Mouse (Mus musculus): ENCODE data around the gene Tead2. TPM values are rescaled to one million over a fixed set of nuclear protein-coding genes. Genes with fewer than 3 reads are reported as not detected.

Gene Tead2
- polyA plus RNA-seq, 1 experiment from 2014 or later, result 234 TPM

GRCm38 (mm10) chr7:45195341-45196175 is 20.0 kb upstream of the Tead2 start:
- Histone ChIP-seq H3K36me3 (ENCODE audit: control insufficient read depth, insufficient read depth, low read length) (no peaks in the 10 kb centered on the region), H3K9me3 (ENCODE audit: control insufficient read depth, low read length) (no peaks in the 10 kb centered on the region), H3K9ac (ENCODE audit: low read depth, low read length) (no peak overlapping the region), H3K27ac (ENCODE audit: low read depth, low read length) (no peak overlapping the region), H3K4me1 (ENCODE audit: control insufficient read depth, insufficient read depth, low read length) (peaks cover 10% of the 10 kb centered on the region), H3K27me3 (ENCODE audit: control insufficient read depth, insufficient read depth, low read length) (no peaks in the 10 kb centered on the region), H3K4me3 (ENCODE audit: low read length) (no peak overlapping the region), H3K4me2 (replicated peaks; ENCODE audit: low read depth, low read length) (no peak overlapping the region)
- ATAC-seq (ENCODE audit: low FRiP score, low TSS enrichment), result no peak
- WGBS, result 61% methylated on average over 13 of the region's 13 CpGs

- H3K4me1 ChIP-seq (ENCODE audit: control insufficient read depth, insufficient read depth, low read length), result peaks cover 10% of the 10 kb centered on the region
- H3K9ac ChIP-seq (ENCODE audit: low read depth, low read length), result no peak overlapping the region
- no peaks in the 10 kb centered on the region for H3K27me3 ChIP-seq (ENCODE audit: control insufficient read depth, insufficient read depth, low read length)
- no peak overlapping the region for H3K4me3 ChIP-seq (ENCODE audit: low read length)
- no peak overlapping the region for H3K4me2 ChIP-seq (replicated peaks; ENCODE audit: low read depth, low read length)
- no peak overlapping the region for H3K27ac ChIP-seq (ENCODE audit: low read depth, low read length)
- H3K9me3 ChIP-seq (ENCODE audit: control insufficient read depth, low read length), result no peaks in the 10 kb centered on the region
- no peaks in the 10 kb centered on the region for H3K36me3 ChIP-seq (ENCODE audit: control insufficient read depth, insufficient read depth, low read length)
- ATAC-seq (ENCODE audit: low FRiP score, low TSS enrichment), result no peak
- 89% methylated on average over 4 of the region's 4 CpGs for WGBS
Observed at GRCm38 (mm10) chr7:45196176-45196535, 19.4 kb upstream of the Tead2 start.

- 72% methylated on average over 5 of the region's 5 CpGs for WGBS
- Histone ChIP-seq H3K9ac (ENCODE audit: low read depth, low read length) (no peak overlapping the region), H3K9me3 (ENCODE audit: control insufficient read depth, low read length) (no peaks in the 10 kb centered on the region), H3K4me1 (ENCODE audit: control insufficient read depth, insufficient read depth, low read length) (peaks cover 3% of the 10 kb centered on the region), H3K4me3 (ENCODE audit: low read length) (no peak overlapping the region), H3K27me3 (ENCODE audit: control insufficient read depth, insufficient read depth, low read length) (no peaks in the 10 kb centered on the region), H3K36me3 (ENCODE audit: control insufficient read depth, insufficient read depth, low read length) (no peaks in the 10 kb centered on the region), H3K27ac (ENCODE audit: low read depth, low read length) (no peak overlapping the region), H3K4me2 (replicated peaks; ENCODE audit: low read depth, low read length) (no peak overlapping the region)
- no peak for ATAC-seq (ENCODE audit: low FRiP score, low TSS enrichment)
Observed at GRCm38 (mm10) chr7:45196994-45197393, 18.6 kb upstream of the Tead2 start.

GRCm38 (mm10) chr7:45198435-45198834 is 17.1 kb upstream of the Tead2 start:
- Histone ChIP-seq H3K36me3 (ENCODE audit: control insufficient read depth, insufficient read depth, low read length) (no peaks in the 10 kb centered on the region), H3K27me3 (ENCODE audit: control insufficient read depth, insufficient read depth, low read length) (no peaks in the 10 kb centered on the region), H3K4me2 (replicated peaks; ENCODE audit: low read depth, low read length) (no peak overlapping the region), H3K9me3 (ENCODE audit: control insufficient read depth, low read length) (no peaks in the 10 kb centered on the region), H3K4me3 (ENCODE audit: low read length) (no peak overlapping the region), H3K9ac (ENCODE audit: low read depth, low read length) (no peak overlapping the region), H3K4me1 (ENCODE audit: control insufficient read depth, insufficient read depth, low read length) (no peaks in the 10 kb centered on the region), H3K27ac (ENCODE audit: low read depth, low read length) (no peak overlapping the region)
- 0 out of 2 replicates have a peak, but pooled peaks have one; percentile 48 for ATAC-seq (ENCODE audit: low FRiP score, low TSS enrichment)
- 14% methylated on average over 5 of the region's 5 CpGs for WGBS

GRCm38 (mm10) chr7:45198961-45199360 is 16.6 kb upstream of the Tead2 start:
- H3K36me3 ChIP-seq (ENCODE audit: control insufficient read depth, insufficient read depth, low read length), result no peaks in the 10 kb centered on the region
- H3K4me3 ChIP-seq (ENCODE audit: low read length), result no peak overlapping the region
- no peaks in the 10 kb centered on the region for H3K9me3 ChIP-seq (ENCODE audit: control insufficient read depth, low read length)
- H3K4me1 ChIP-seq (ENCODE audit: control insufficient read depth, insufficient read depth, low read length), result no peaks in the 10 kb centered on the region
- ATAC-seq (ENCODE audit: low FRiP score, low TSS enrichment), result no peak
- H3K27me3 ChIP-seq (ENCODE audit: control insufficient read depth, insufficient read depth, low read length), result no peaks in the 10 kb centered on the region
- no peak overlapping the region for H3K27ac ChIP-seq (ENCODE audit: low read depth, low read length)
- H3K9ac ChIP-seq (ENCODE audit: low read depth, low read length), result no peak overlapping the region
- H3K4me2 ChIP-seq (replicated peaks; ENCODE audit: low read depth, low read length), result no peak overlapping the region
- WGBS, result 83% methylated on average over 11 of the region's 11 CpGs

- H3K9me3 ChIP-seq (ENCODE audit: control insufficient read depth, low read length), result no peaks in the 10 kb centered on the region
- no peak overlapping the region for H3K27ac ChIP-seq (ENCODE audit: low read depth, low read length)
- 63% methylated on average over 10 of the region's 10 CpGs for WGBS
- H3K27me3 ChIP-seq (ENCODE audit: control insufficient read depth, insufficient read depth, low read length), result no peaks in the 10 kb centered on the region
- no peak for ATAC-seq (ENCODE audit: low FRiP score, low TSS enrichment)
- no peaks in the 10 kb centered on the region for H3K36me3 ChIP-seq (ENCODE audit: control insufficient read depth, insufficient read depth, low read length)
- no peak overlapping the region for H3K4me2 ChIP-seq (replicated peaks; ENCODE audit: low read depth, low read length)
- no peak overlapping the region for H3K9ac ChIP-seq (ENCODE audit: low read depth, low read length)
- H3K4me1 ChIP-seq (ENCODE audit: control insufficient read depth, insufficient read depth, low read length), result no peaks in the 10 kb centered on the region
- H3K4me3 ChIP-seq (ENCODE audit: low read length), result no peak overlapping the region
Observed at GRCm38 (mm10) chr7:45202654-45203053, 12.9 kb upstream of the Tead2 start.

- Histone ChIP-seq H3K9me3 (ENCODE audit: control insufficient read depth, low read length) (no peaks in the 10 kb centered on the region), H3K27ac (ENCODE audit: low read depth, low read length) (no peak within 1 kb of the TSS), H3K4me2 (replicated peaks; ENCODE audit: low read depth, low read length) (peak within 1 kb of the TSS; percentile 46), H3K36me3 (ENCODE audit: control insufficient read depth, insufficient read depth, low read length) (no peaks in the 10 kb centered on the region), H3K27me3 (ENCODE audit: control insufficient read depth, insufficient read depth, low read length) (no peaks in the 10 kb centered on the region), H3K9ac (ENCODE audit: low read depth, low read length) (peak within 1 kb of the TSS; percentile 45; the same call in 1 of the 2 replicates), H3K4me1 (ENCODE audit: control insufficient read depth, insufficient read depth, low read length) (no peaks in the 10 kb centered on the region), H3K4me3 (ENCODE audit: low read length) (peak within 1 kb of the TSS; percentile 41)
- 9% methylated on average over 43 of the region's 44 CpGs for WGBS
- peak; percentile 96 for ATAC-seq (ENCODE audit: low FRiP score, low TSS enrichment)
Observed at GRCm38 (mm10) chr7:45204380-45205143, 11.0 kb upstream of the Tead2 start, which contains the start of gene Ccdc155. TSS of gene Ccdc155 (minus strand) at chr7:45204892.

- Histone ChIP-seq H3K9me3 (ENCODE audit: control insufficient read depth, low read length) (no peaks in the 10 kb centered on the region), H3K9ac (ENCODE audit: low read depth, low read length) (no peak overlapping the region), H3K36me3 (ENCODE audit: control insufficient read depth, insufficient read depth, low read length) (no peaks in the 10 kb centered on the region), H3K27ac (ENCODE audit: low read depth, low read length) (no peak overlapping the region), H3K4me2 (replicated peaks; ENCODE audit: low read depth, low read length) (no peak overlapping the region), H3K27me3 (ENCODE audit: control insufficient read depth, insufficient read depth, low read length) (peaks cover 14% of the 10 kb centered on the region; the same call in 1 of the 2 replicates), H3K4me1 (ENCODE audit: control insufficient read depth, insufficient read depth, low read length) (peaks cover 7% of the 10 kb centered on the region; the same call in 1 of the 2 replicates), H3K4me3 (ENCODE audit: low read length) (no peak overlapping the region)
- no peak for ATAC-seq (ENCODE audit: low FRiP score, low TSS enrichment)
- WGBS, result 84% methylated on average over 6 of the region's 6 CpGs
Observed at GRCm38 (mm10) chr7:45208260-45208659, 7.3 kb upstream of the Tead2 start.

- Histone ChIP-seq H3K27me3 (ENCODE audit: control insufficient read depth, insufficient read depth, low read length) (peaks cover 14% of the 10 kb centered on the region; the same call in 1 of the 2 replicates), H3K27ac (ENCODE audit: low read depth, low read length) (no peak overlapping the region), H3K36me3 (ENCODE audit: control insufficient read depth, insufficient read depth, low read length) (no peaks in the 10 kb centered on the region), H3K9me3 (ENCODE audit: control insufficient read depth, low read length) (no peaks in the 10 kb centered on the region), H3K4me1 (ENCODE audit: control insufficient read depth, insufficient read depth, low read length) (peaks cover 7% of the 10 kb centered on the region; the same call in 1 of the 2 replicates), H3K4me2 (replicated peaks; ENCODE audit: low read depth, low read length) (no peak overlapping the region), H3K9ac (ENCODE audit: low read depth, low read length) (no peak overlapping the region), H3K4me3 (ENCODE audit: low read length) (no peak overlapping the region)
- WGBS, result 68% methylated on average over 10 of the region's 10 CpGs
- ATAC-seq (ENCODE audit: low FRiP score, low TSS enrichment), result no peak
Observed at GRCm38 (mm10) chr7:45211070-45211469, 4.5 kb upstream of the Tead2 start.
